Mouse (Mus musculus) thymus, adult 2 months (tissue): ENCODE results near the gene Ppp1r27.

Experiments
- CTCF ChIP-seq: fragments of 200-500 bp; IDR thresholded peaks from 2 replicates; pipeline ENCODE4 v1.5.1; 2012; ENCODE audit warnings: mild to moderate bottlenecking, control low read depth, low read length, moderate library complexity, borderline replicate concordance; ENCODE audit not compliant: control insufficient read depth, poor library complexity, insufficient read depth; ENCODE audit errors: extremely low read depth
- POLR2A ChIP-seq: fragments of 200-500 bp; IDR thresholded peaks from 2 replicates; pipeline ENCODE4 v1.6.1; 2012; ENCODE audit warnings: mild to moderate bottlenecking, low read length, control low read depth, moderate library complexity; ENCODE audit not compliant: control insufficient read depth, poor library complexity, insufficient read depth; ENCODE audit errors: extremely low read depth

GRCm38 (mm10) chr11:120508290-120508870 is 42.6 kb downstream of the Ppp1r27 start:
- TF ChIP-seq CTCF = no peak
- TF ChIP-seq POLR2A = no peak
